Mouse (Mus musculus) kidney, adult 2 months (tissue): ENCODE data around the gene Slc45a3.

Experiments used
- CTCF ChIP-seq: fragments of 200-500 bp; conservative IDR thresholded peaks from 2 replicates; pipeline ENCODE4 v1.5.1; 2011; ENCODE audit warnings: low read depth, mild to moderate bottlenecking, control low read depth, low read length, moderate library complexity, mixed read lengths; ENCODE audit not compliant: insufficient read depth, insufficient read length
- POLR2A ChIP-seq: fragments of 200-500 bp; IDR thresholded peaks from one replicate; pipeline ENCODE4 v1.6.1; 2011; ENCODE audit warnings: low read depth, low read length, control low read depth

DNA sequence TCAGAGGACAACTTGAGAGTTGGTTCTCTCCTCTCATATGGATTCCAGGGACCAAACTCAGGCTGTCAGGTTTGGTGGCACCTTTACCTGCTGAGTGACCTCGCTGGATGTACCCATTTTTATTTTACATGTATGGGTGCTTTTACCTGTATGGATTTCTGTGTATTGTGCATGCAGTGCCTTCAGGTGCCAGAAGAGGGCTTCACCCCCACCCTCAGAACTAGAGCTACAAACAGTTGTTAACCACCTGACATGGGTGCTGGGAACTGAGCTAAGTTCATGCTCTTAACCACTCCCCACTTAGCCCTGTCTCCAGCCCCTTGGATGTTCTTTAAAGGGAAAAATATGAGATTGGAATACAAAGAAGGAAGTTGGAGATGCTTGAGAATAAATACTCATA is 52.0 kb downstream of the Slc45a3 start:
- no peak for TF ChIP-seq POLR2A
- TF ChIP-seq CTCF: 0 out of 2 replicates have a peak, but pooled peaks have one; percentile 26
